Mouse (Mus musculus) liver, postnatal 0 days (tissue): Measurements from ENCODE around the gene Bcap31.

Source experiments
- CTCF ChIP-seq: sonication (generic); IDR thresholded peaks from 2 replicates; pipeline ENCODE4 v1.5.1; 2016; ENCODE audit warnings: antibody characterized with exemption, low read depth
- EP300 ChIP-seq: IDR thresholded peaks from 2 replicates; pipeline ENCODE4 v1.6.1; 2016; ENCODE audit warnings: antibody characterized with exemption, low read depth, mild to moderate bottlenecking

DNA sequence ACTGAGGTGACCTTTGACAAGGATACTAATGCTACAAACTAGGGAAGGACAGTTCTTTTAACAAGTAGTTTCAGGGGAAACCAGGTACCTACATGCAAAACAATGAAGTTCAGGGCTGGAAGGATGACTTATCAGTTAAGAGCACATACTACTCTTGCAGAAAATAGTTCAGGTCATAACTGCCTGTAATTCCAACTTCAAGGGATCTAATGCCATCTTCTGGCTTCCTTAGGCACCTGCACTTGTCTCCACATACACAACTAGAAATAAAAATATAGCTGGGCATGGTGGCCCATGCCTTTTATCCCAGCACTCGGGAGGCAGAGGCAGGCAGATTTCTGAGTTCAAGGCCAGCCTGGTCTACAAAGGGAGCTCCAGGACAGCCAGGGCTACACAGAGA, 33.0 kb upstream of the Bcap31 start:
- TF ChIP-seq CTCF (peak; percentile 13; the same call in 1 of the 2 replicates), EP300 (no peak)
